Mouse (Mus musculus) spleen, postnatal 36 days (tissue): ENCODE results near the gene Mrps26.
"Not testable (repeated sequence)": the region's sequence is repeated elsewhere in the genome, so short reads cannot be mapped to it uniquely, and the experiment has no call there.

Experiments used
- DNase-seq, 2 experiments: peaks; one replicate each; pipeline ENCODE4 v3.0.0; 2022; ENCODE audit warnings: low spot score in 2 of 2, mixed read lengths in 1 of 2

Gene Mrps26

GRCm38 (mm10) chr2:130576564-130576963 is 13.0 kb downstream of the Mrps26 start:
- DNase-seq: not testable (repeated sequence)

DNA sequence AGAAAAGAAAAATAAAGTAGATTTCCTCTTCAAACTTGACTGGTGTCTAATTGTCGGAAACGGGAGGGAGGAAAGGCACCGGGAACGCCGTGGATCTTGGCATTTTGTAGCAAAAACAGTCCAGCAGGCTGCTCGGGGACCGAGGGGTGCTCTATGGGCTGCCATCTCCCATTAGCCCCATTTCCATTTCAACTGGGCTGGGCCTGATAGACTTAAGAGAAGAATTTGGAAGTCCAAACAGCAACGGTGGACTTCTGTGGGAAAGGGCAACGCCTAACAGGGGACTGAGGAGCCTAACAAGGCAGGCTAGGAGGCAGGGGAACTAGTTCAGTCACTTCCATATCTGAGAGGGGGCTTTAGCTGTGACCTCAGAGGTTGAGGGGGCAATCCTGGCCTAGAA is 13.5 kb downstream of the Mrps26 start:
- no peak for DNase-seq

DNA sequence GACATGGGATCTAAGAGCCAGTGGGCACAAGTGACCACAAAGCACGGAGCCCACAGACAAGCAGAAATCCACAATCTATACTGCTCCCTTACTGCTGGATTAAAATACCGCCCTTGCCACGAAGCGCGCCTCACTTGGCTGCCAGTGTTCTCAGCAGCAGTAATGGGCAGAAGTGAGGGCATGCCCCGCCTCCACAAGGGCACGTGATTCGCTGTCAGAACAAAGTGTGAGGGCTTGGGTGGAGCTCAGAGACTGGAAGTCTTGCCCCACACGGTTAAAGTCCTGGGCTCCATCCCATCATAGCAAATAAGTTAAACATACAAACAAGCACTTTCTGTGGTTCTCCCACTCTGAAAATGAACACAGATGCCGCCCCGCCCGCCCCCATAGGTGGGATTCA is 14.1 kb downstream of the Mrps26 start:
- peak; percentile 61 to 63 for DNase-seq

- DNase-seq: peak; percentile 30 to 42
Measured at GRCm38 (mm10) chr2:130578148-130578547, 14.6 kb downstream of the Mrps26 start.

DNA sequence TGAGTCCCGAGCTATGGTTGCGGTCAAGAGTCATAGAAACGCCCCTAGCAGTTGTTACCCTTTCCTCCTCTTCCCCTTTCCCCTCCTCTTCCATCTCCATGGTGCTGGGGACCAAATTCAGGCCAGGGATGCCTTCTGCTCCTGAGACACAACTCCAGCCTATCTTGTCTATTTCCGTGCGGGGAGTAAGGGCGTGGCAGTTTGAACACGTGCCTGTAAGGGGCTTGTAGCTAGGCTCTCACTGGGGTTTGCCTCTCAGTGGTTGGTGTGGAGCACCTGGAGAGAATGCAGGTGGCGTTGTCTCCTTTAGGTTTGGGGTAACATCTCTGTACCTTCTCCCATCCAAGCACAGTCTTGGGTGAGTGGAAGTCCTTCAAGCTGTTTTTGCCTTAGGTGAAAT is 16.2 kb downstream of the Mrps26 start:
- DNase-seq: no peak

GRCm38 (mm10) chr2:130581201-130581600 is 17.7 kb downstream of the Mrps26 start:
- no peak for DNase-seq

GRCm38 (mm10) chr2:130582552-130582951 is 19.0 kb downstream of the Mrps26 start, which contains the start of gene Avp:
Gene Avp, minus strand, starts transcription at chr2:130582554.
- DNase-seq: no peak

DNA sequence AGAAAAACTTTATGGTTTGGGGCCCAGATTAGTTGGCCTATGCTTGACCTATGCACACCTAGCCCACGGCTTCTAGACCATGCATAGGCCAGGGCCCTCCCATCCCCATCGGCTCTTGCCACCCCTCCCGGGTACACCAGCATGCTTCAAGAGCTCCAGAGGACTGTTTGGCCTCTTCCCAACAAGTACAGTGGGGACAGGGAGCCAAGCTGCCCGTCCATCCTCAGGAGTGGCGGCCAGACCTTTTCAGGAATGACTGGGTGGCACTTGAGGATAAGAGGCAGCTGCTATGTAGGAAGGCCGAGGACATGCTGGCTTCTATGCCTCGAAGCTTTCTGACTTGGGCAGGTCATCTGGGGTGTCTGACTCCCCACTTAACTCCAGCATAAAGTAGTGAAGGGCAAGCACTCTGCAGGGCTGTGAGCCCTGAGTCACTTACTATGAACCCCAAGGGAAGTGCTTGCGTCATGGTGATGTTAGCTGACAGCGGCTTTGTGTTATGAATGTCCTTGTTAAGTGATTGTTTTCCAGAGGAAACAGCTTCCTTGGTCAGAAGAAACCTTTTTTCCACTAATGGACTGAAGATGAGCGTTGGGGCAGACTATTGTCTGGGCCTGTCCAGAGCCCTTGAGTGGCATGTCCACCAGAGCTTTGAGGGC is 20.5 kb downstream of the Mrps26 start:
- DNase-seq: no peak

DNA sequence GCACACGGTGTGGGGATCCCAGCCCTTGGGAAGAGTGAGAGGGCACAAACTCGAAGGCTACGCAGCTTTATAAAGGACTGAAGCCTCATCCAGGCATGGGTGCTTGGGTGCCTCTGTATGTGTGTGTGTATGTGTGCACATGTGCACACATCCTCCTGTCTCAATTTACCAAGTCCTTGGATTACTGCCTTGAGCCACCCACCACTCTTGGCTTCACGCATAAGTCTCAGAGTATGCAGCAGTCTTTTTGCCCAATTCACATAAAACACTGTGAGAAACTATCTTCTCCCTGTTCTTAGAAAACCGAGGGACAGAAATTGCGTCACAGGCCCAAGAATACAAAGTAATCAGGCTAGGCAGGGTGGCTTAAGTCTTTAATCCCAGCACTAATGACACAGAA is 22.5 kb downstream of the Mrps26 start:
- no peak for DNase-seq

- DNase-seq: no peak
Measured at GRCm38 (mm10) chr2:130588373-130588772, 24.8 kb downstream of the Mrps26 start.

- DNase-seq: no peak
Measured at GRCm38 (mm10) chr2:130589157-130589556, 25.6 kb downstream of the Mrps26 start.

- DNase-seq: no peak
Measured at GRCm38 (mm10) chr2:130589761-130590160, 26.2 kb downstream of the Mrps26 start.

- DNase-seq: no peak
Measured at GRCm38 (mm10) chr2:130591016-130591415, 27.5 kb downstream of the Mrps26 start.

GRCm38 (mm10) chr2:130595596-130595995 is 32.1 kb downstream of the Mrps26 start:
- no peak for DNase-seq

GRCm38 (mm10) chr2:130597601-130598010 is 34.1 kb downstream of the Mrps26 start:
- DNase-seq: no peak

DNA sequence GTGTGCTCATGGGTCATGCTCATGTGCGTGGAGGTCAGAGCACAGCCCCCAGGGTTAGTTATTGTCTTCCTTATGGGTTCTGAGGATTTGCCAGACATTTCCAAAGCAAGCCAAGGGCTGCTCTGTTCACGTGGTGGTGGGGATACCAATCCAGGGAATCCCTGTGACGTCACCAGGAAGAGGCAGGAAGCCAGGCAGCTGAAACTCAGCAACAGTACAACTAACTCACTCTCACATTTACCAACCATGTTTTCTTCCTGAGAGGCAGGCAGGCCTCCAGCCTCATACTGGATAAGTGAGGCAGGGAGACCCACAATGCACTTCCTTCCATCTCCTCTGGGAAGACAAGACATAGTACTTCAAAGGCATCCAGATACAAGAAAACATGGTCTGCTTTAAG is 34.9 kb downstream of the Mrps26 start:
- DNase-seq: no peak

DNA sequence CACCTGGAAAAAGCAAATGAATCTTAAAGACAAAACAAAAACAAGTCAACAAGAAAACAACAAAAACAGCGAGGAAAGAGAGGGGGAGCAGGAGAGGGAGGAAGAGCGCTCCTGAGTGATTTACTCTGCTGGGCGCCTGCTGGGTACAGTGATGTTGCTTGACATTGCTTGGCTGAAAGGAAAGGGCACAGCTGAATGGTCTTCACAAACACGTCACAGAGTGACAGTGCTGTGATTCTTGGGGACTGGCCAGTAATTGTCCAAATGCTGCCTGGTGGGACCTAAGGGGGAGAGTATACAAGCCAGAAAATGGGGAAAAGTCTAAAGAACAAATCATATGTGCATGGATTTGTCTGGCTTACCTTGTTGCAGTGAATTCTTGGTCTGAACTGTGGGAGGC is 38.7 kb downstream of the Mrps26 start:
- DNase-seq: no peak

DNA sequence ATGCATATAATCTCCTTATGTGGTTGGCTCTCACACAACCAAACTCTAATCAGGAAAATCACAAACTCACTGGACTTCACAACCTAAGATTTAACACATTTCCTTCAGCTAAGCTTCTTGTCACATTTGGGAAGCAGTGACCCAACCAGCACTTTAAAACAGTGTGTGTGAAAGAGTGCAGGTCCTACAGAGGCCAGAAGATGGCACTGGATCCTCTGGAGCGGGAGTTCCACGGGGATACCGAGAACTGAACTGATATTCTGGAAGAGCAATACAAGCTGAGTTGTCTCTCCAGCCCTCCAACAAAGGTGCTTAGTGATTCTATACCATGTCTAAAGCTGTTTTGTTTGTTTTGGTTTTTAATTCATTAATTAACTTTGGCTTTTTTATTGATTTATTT is 49.5 kb downstream of the Mrps26 start:
- no peak for DNase-seq
